Mouse (Mus musculus): ENCODE data around the gene Dync1i1.

- no peak for TF ChIP-seq CTCF (IDR thresholded peaks at IDR 0.05; ENCODE audit: borderline replicate concordance, insufficient read depth, low read depth, low read length)
- no peak for TF ChIP-seq POLR2A (IDR thresholded peaks at IDR 0.05; ENCODE audit: borderline replicate concordance, insufficient read depth, low read length)
Observed at GRCm38 (mm10) chr6:5991817-5992755, 266.6 kb downstream of the Dync1i1 start.

Measured in cerebellum, adult 2 months (tissue).